Mouse (Mus musculus): Measurements from ENCODE around the gene Apoe.

GRCm38 (mm10) chr7:19726541-19726940, 27.6 kb upstream of the Apoe start:
- TF ChIP-seq ZC3H11A (IDR thresholded peaks at IDR 0.05; ENCODE audit: borderline replicate concordance, low read depth, low read length) = no peak
- no peak for TF ChIP-seq HCFC1 (IDR thresholded peaks at IDR 0.05; ENCODE audit: borderline replicate concordance, insufficient read depth, low read length)
- no peak for TF ChIP-seq CHD2 (IDR thresholded peaks at IDR 0.05; ENCODE audit: low read depth, low read length)
- TF ChIP-seq ZNF384 (IDR thresholded peaks at IDR 0.05; ENCODE audit: low read depth, low read length) = no peak
